Mouse (Mus musculus) limb, embryonic 13.5 days (tissue): ENCODE data around the gene Kcna3. TPM values are rescaled to one million over a fixed set of nuclear protein-coding genes. Genes with fewer than 3 reads are reported as not detected.

Source experiments
- ATAC-seq: fragments of 200-750 bp; cut with Nextera tagmentation; 2 replicates; pipeline ENCODE4 v1.8.0; 2017; ENCODE audit warnings: low read depth, moderate number of reproducible peaks, moderate TSS enrichment; ENCODE audit not compliant: low FRiP score
- H3K27ac ChIP-seq: fragments of 300-500 bp; sonication (generic); 2 replicates; pipeline ENCODE4 v1.5.1; 2015; ENCODE audit warnings: inconsistent platforms, mild to moderate bottlenecking, moderate library complexity
- H3K27me3 ChIP-seq: fragments of 300-500 bp; sonication (generic); 2 replicates; pipeline ENCODE4 v1.6.1; 2015; ENCODE audit warnings: mild to moderate bottlenecking, inconsistent platforms
- H3K36me3 ChIP-seq: fragments of 300-500 bp; sonication (generic); 2 replicates; pipeline ENCODE4 v1.6.1; 2015; ENCODE audit warnings: inconsistent platforms, mild to moderate bottlenecking, moderate library complexity
- H3K4me1 ChIP-seq: fragments of 300-500 bp; sonication (generic); 2 replicates; pipeline ENCODE4 v1.6.1; 2015; ENCODE audit warnings: inconsistent platforms
- H3K4me2 ChIP-seq: fragments of 300-500 bp; sonication (generic); replicated peaks from 2 replicates; pipeline ENCODE4 v1.6.1; 2015; ENCODE audit warnings: inconsistent platforms, mild to moderate bottlenecking, moderate library complexity
- H3K4me3 ChIP-seq: fragments of 300-500 bp; sonication (generic); 2 replicates; pipeline ENCODE4 v1.5.1; 2015; ENCODE audit warnings: moderate library complexity, mild to moderate bottlenecking, inconsistent platforms
- H3K9ac ChIP-seq: fragments of 300-500 bp; sonication (generic); 2 replicates; pipeline ENCODE4 v1.6.1; 2015; ENCODE audit warnings: mild to moderate bottlenecking, inconsistent platforms
- H3K9me3 ChIP-seq: fragments of 300-500 bp; sonication (generic); 2 replicates; pipeline ENCODE4 v1.6.1; 2016; ENCODE audit warnings: inconsistent platforms
- WGBS: fragments of 180-500 bp; shearing (Covaris S2); methylation state at CpG from one replicate; pipeline ENCODE4 v1.1.7; 2015; 5-methylcytosine and 5-hydroxymethylcytosine counted together
- polyA plus RNA-seq: library from polyadenylated mRNA; unstranded; fragments of >200 nt; fragmentation: Nextera tagmentation; extraction: Ambion mirVana; gene quantifications from 2 replicates; pipeline ENCODE4 v1.2.1, GENCODE M21; 2015

Kcna3 gene
- polyA plus RNA-seq, 1 experiment from 2014 or later: 1.6 TPM

DNA sequence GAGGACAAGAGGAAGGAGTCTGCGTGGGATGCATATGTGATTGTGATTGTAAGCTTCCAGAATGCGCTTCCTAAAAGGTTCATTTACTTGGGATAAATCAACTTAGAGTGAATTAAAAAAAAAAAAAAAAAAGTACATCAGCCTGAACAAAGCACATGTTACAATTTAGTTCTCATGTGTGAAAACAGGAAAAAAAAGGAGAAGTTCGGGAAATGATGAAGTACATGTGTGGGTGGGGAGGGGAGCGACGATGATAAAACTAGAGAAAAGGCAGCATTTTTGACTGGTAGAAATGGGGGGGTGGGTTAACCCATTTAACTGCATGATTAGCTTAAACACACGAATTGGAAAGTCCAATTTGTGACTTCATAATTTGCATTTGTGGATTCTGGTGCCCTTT is 31.3 kb downstream of the Kcna3 start:
- H3K36me3 ChIP-seq: no peaks in the 10 kb centered on the region
- WGBS: 71% methylated on average over 6 of the region's 6 CpGs
- no peak for ATAC-seq

DNA sequence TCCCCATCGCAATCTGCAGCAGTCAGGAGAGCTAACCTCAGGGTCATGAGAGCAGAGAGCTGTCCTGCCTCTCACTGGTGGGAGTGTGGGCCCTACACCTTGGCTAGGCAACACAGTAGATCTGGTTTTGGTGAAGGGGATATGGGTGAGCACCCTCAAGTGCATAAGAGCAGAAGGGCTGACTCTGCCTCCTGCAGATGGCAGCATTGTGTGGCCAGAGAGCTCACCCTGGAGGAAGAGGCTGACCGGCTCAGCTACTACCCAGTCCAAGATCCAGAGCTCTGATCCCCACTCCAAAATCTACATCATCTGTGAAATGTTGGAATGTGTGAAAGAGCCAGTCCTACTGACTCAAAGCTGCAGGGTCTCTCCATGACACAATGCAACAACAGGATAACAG is 37.9 kb downstream of the Kcna3 start:
- ATAC-seq: no peak
- no peak overlapping the region for H3K4me2 ChIP-seq
- H3K4me1 ChIP-seq: no peaks in the 10 kb centered on the region
- H3K9me3 ChIP-seq: no peaks in the 10 kb centered on the region
- no peaks in the 10 kb centered on the region for H3K36me3 ChIP-seq
- H3K27ac ChIP-seq: no peak overlapping the region
- H3K27me3 ChIP-seq: no peaks in the 10 kb centered on the region
- 57% methylated on average over 2 of the region's 2 CpGs for WGBS
- no peak overlapping the region for H3K9ac ChIP-seq
- no peak overlapping the region for H3K4me3 ChIP-seq

More for the DNA sequence above, 31.3 kb downstream of the Kcna3 start:
- Histone ChIP-seq H3K4me1 (no peaks in the 10 kb centered on the region), H3K27me3 (no peaks in the 10 kb centered on the region), H3K27ac (no peak overlapping the region), H3K4me2 (no peak overlapping the region), H3K4me3 (no peak overlapping the region), H3K9me3 (no peaks in the 10 kb centered on the region), H3K9ac (no peak overlapping the region)

DNA sequence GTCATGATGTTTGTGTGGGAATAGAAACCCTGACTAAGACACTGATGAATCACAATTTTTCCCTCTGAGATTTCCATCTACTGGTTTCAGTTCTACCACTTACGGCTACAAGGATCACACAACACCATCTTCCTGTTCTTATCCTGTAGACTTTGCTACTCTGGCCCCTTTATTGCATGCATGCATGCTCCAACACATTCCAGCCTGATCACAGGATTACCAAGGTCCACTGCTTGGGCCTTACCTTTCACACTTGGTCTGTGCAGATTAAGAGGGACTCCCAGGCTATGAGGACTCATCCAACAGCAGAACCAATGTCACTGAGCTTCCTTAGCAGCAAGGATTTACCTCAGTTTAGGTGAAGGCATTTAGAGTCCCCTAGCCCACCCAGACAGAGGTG is 39.7 kb downstream of the Kcna3 start:
- 94% methylated on average over 1 of the region's 1 CpGs for WGBS
- H3K4me1 ChIP-seq: no peaks in the 10 kb centered on the region
- H3K36me3 ChIP-seq: no peaks in the 10 kb centered on the region
- no peaks in the 10 kb centered on the region for H3K9me3 ChIP-seq
- ATAC-seq: no peak
- no peak overlapping the region for H3K4me2 ChIP-seq
- no peaks in the 10 kb centered on the region for H3K27me3 ChIP-seq
- H3K4me3 ChIP-seq: no peak overlapping the region
- no peak overlapping the region for H3K27ac ChIP-seq
- no peak overlapping the region for H3K9ac ChIP-seq

DNA sequence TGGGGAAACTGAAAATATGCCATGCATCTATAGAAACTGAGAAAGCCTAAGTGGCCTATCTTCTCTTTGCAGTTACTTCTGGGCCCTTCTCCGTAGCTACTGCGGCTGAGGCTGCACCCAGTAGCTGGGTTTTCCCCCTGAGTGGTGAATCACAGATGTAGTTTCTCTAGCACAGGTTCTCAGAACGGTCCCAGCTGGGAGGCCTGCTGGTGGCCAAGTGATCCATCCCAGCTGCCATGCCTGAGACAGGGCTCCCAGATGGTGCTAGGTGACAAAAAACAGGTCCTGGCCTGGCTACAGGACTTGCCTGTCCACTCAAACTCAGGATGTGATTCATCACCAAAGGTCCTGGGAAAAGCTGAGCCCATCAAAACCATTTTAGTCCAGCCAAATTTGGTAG is 40.7 kb downstream of the Kcna3 start:
- no peak overlapping the region for H3K4me3 ChIP-seq
- H3K27me3 ChIP-seq: no peaks in the 10 kb centered on the region
- 57% methylated on average over 3 of the region's 3 CpGs for WGBS
- no peak overlapping the region for H3K9ac ChIP-seq
- H3K27ac ChIP-seq: no peak overlapping the region
- H3K4me2 ChIP-seq: no peak overlapping the region
- no peaks in the 10 kb centered on the region for H3K36me3 ChIP-seq
- no peaks in the 10 kb centered on the region for H3K9me3 ChIP-seq
- no peak for ATAC-seq
- H3K4me1 ChIP-seq: no peaks in the 10 kb centered on the region

DNA sequence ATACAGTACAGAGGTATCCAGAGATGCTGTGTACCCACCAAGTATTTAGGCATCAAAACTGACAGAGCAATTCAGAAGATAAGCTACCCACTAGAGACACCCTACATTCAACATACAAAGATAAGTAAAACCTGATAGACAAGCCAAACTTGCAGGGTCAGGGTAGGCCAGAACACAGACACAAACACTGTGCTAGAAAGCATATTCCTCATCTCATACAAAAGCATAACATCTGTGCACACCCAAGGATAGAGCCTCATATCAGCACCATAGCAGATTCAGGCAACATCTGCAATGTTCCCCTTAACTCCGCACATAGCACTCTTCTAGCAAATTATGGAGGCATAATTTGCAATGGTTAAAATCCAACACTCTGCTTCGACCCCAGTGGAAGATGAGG is 41.1 kb downstream of the Kcna3 start:
- H3K4me3 ChIP-seq: no peak overlapping the region
- H3K4me1 ChIP-seq: no peaks in the 10 kb centered on the region
- H3K27me3 ChIP-seq: no peaks in the 10 kb centered on the region
- H3K9ac ChIP-seq: no peak overlapping the region
- H3K9me3 ChIP-seq: no peaks in the 10 kb centered on the region
- whole genome bisulfite sequencing: 81% methylated on average over 2 of the region's 2 CpGs
- no peak overlapping the region for H3K27ac ChIP-seq
- no peak for ATAC-seq
- H3K4me2 ChIP-seq: no peak overlapping the region
- no peaks in the 10 kb centered on the region for H3K36me3 ChIP-seq

DNA sequence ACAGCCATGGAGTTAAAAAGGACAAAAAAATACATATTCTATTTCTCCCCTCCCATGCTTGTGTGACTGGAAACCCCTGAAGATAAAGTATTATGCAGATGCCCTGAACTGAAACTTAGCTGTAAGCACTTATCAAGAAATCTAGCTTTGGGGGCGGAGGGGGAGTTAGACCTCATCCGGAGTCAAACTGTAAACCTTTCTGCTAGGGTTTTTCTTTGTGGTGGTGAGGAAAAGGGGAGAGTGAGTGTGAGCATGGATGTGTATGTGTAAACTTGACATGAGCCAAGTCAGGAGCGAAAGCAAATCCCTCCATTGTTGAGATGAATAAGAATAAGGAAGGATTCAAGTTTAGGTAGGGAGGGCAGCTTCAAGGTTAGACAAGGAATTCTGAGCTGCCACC is 44.8 kb downstream of the Kcna3 start:
- Histone ChIP-seq H3K27ac (no peak overlapping the region), H3K4me2 (no peak overlapping the region), H3K4me3 (no peak overlapping the region), H3K9me3 (no peaks in the 10 kb centered on the region; the same call in 1 of the 2 replicates), H3K27me3 (no peaks in the 10 kb centered on the region), H3K4me1 (no peaks in the 10 kb centered on the region), H3K9ac (no peak overlapping the region), H3K36me3 (no peaks in the 10 kb centered on the region)
- ATAC-seq: no peak
- WGBS: 85% methylated on average over 3 of the region's 3 CpGs

DNA sequence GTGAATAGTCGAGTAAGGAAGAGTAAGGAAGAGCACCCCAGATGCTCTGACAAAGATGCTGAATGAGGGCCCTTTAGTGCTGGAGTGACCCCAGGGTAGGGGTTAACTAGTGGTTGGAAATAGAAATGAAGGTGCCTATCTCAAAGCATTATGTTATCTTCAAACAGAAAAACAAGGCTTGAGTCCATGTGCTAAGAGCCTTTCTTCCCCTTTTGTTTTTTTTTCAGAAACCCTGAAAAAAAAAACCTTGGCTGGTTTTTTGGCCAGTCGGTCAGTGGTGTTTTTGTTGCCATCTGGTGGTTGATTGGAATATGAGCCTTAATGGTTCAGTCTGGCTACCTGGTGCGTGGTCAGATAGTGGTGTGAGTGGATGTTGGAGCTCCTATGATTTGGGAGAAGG is 45.3 kb downstream of the Kcna3 start:
- no peaks in the 10 kb centered on the region for H3K36me3 ChIP-seq
- no peak overlapping the region for H3K4me2 ChIP-seq
- H3K4me1 ChIP-seq: no peaks in the 10 kb centered on the region
- no peak for ATAC-seq
- no peaks in the 10 kb centered on the region for H3K27me3 ChIP-seq
- no peaks in the 10 kb centered on the region; the same call in 1 of the 2 replicates for H3K9me3 ChIP-seq
- no peak overlapping the region for H3K9ac ChIP-seq
- H3K27ac ChIP-seq: no peak overlapping the region
- WGBS: 31% methylated on average over 3 of the region's 3 CpGs
- H3K4me3 ChIP-seq: no peak overlapping the region

DNA sequence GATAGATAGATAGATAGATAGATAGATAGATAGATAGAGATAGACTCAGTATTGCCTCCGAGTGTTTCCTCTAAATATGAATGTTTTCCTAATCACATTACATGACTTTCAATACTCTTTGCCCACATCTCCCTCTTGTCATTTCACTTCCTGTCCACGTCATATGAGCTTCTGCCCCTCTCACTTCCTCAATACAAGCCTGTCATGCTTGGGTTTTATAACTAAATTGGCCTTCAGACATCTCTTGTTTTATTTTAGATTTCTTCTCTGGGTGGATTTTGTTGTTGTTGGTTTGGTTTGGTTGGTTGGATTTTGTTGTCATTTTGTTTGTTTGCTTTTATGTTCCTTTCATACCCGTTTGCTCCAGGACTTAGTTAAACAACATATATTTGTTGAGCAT is 48.6 kb downstream of the Kcna3 start:
- 80% methylated on average over 3 of the region's 3 CpGs for WGBS
- ATAC-seq: no peak
- no peaks in the 10 kb centered on the region for H3K4me1 ChIP-seq
- no peaks in the 10 kb centered on the region; the same call in 1 of the 2 replicates for H3K9me3 ChIP-seq
- H3K4me3 ChIP-seq: no peak overlapping the region
- H3K27me3 ChIP-seq: no peaks in the 10 kb centered on the region
- H3K27ac ChIP-seq: no peak overlapping the region
- no peaks in the 10 kb centered on the region for H3K36me3 ChIP-seq
- H3K4me2 ChIP-seq: no peak overlapping the region
- H3K9ac ChIP-seq: no peak overlapping the region

DNA sequence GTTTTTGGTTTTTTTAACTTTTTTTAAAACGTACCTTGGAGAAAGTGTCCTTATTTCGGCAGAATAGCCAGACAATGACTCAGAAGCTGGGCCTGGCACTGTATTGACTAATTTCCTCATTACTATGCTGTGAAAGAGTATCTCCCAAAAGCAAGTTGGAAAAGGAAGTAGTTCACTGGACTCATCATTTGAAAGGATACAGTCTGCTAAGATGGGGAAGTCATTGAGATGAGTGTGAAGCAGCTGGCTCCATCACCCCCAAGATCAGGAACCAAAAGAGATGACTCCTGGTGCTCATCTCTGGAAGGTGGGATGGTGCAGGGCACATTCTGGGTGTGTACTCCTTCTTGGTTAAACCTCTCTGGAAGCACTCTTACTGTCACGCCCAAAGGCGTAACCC is 51.4 kb downstream of the Kcna3 start:
- H3K9ac ChIP-seq: no peak overlapping the region
- no peak overlapping the region for H3K4me2 ChIP-seq
- no peaks in the 10 kb centered on the region; the same call in 1 of the 2 replicates for H3K9me3 ChIP-seq
- no peaks in the 10 kb centered on the region for H3K4me1 ChIP-seq
- no peak for ATAC-seq
- no peak overlapping the region for H3K4me3 ChIP-seq
- H3K36me3 ChIP-seq: no peaks in the 10 kb centered on the region
- 85% methylated on average over 4 of the region's 4 CpGs for WGBS
- H3K27ac ChIP-seq: no peak overlapping the region
- H3K27me3 ChIP-seq: no peaks in the 10 kb centered on the region

Other genes starting within 250 kb of the Kcna3 start
- 7.0 and 7.4 TPM in 2 replicates for gene Cd53, start 246.0 kb upstream of the Kcna3 start, polyA plus RNA-seq
- not detected in 2 replicates for gene Olfr266, start 209.9 kb upstream of the Kcna3 start, polyA plus RNA-seq
- gene Kcna2, start 65.0 kb downstream of the Kcna3 start, polyA plus RNA-seq: 0.08 and 0.10 TPM in 2 replicates
- not detected in 2 replicates for gene Kcna10, start 146.9 kb downstream of the Kcna3 start, polyA plus RNA-seq
- 0.41 TPM in 1 of 2 replicates, not detected in the other for gene Cym, start 185.6 kb downstream of the Kcna3 start, polyA plus RNA-seq
- not detected in 2 replicates for gene A630076J17Rik, start 194.4 kb downstream of the Kcna3 start, polyA plus RNA-seq
- gene Prok1, start 203.5 kb downstream of the Kcna3 start, polyA plus RNA-seq: 0.08 TPM in 2 replicates
- 184 and 190 TPM in 2 replicates for gene Lamtor5, start 242.7 kb downstream of the Kcna3 start, polyA plus RNA-seq